Mouse (Mus musculus) kidney, adult 2 months (tissue): ENCODE results near the gene Srcin1.

Source experiments
- CTCF ChIP-seq: fragments of 200-500 bp; conservative IDR thresholded peaks from 2 replicates; pipeline ENCODE4 v1.5.1; 2011; ENCODE audit warnings: low read depth, mild to moderate bottlenecking, control low read depth, low read length, moderate library complexity, mixed read lengths; ENCODE audit not compliant: insufficient read depth, insufficient read length
- POLR2A ChIP-seq: fragments of 200-500 bp; IDR thresholded peaks from one replicate; pipeline ENCODE4 v1.6.1; 2011; ENCODE audit warnings: low read depth, low read length, control low read depth

GRCm38 (mm10) chr11:97540136-97540535, 35.9 kb downstream of the Srcin1 start:
- TF ChIP-seq CTCF (no peak), POLR2A (no peak)
